Mouse (Mus musculus): Measurements from ENCODE around the gene Frmd4a.

Frmd4a gene

GRCm38 (mm10) chr2:4541330-4541729, 523.8 kb downstream of the Frmd4a start:
- ChIA-PET CTCF (no interaction called here), POLR2A (interaction anchor here in 3 of 4 experiments (0.5 to 6.6 kb wide), 19 partner anchors 8 to 108 kb away, joined by 3 to 54 read pairs (median 6); no protein-coding TSS in a partner anchor)

- CTCF ChIA-PET = no interaction called here
- POLR2A ChIA-PET = interaction anchor here in 3 of 4 experiments (0.5 to 6.6 kb wide), 19 partner anchors 7 to 140 kb away, joined by 3 to 54 read pairs (median 5); no protein-coding TSS in a partner anchor
These were observed 524.5 kb downstream of the Frmd4a start for GRCm38 (mm10) chr2:4541844-4542628.

- ChIA-PET CTCF (interaction anchor here in 1 of 4 experiments (0.5 kb wide), 1 partner anchor 32 kb away, joined by 4 read pairs; no protein-coding TSS in a partner anchor), POLR2A (interaction anchor here in 2 of 4 experiments (0.7 to 6.6 kb wide), 12 partner anchors 7 to 141 kb away, joined by 3 to 52 read pairs (median 5); no protein-coding TSS in a partner anchor)
These were observed 525.3 kb downstream of the Frmd4a start for GRCm38 (mm10) chr2:4542629-4543416.

GRCm38 (mm10) chr2:4543417-4543775, 525.9 kb downstream of the Frmd4a start:
- CTCF ChIA-PET = interaction anchor here in 1 of 4 experiments (0.5 kb wide), 1 partner anchor 33 kb away, joined by 4 read pairs; no protein-coding TSS in a partner anchor

GRCm38 (mm10) chr2:4544360-4544759, 526.8 kb downstream of the Frmd4a start:
- ChIA-PET CTCF (no interaction called here), POLR2A (interaction anchor here in 2 of 4 experiments (1.0 to 1.2 kb wide), 3 partner anchors 17 to 57 kb away, joined by 3 to 4 read pairs (median 3); no protein-coding TSS in a partner anchor)

More at GRCm38 (mm10) chr2:4543417-4543775, 525.9 kb downstream of the Frmd4a start:
- POLR2A ChIA-PET = interaction anchor here in 2 of 4 experiments (0.9 to 2.5 kb wide), 7 partner anchors 15 to 58 kb away, joined by 3 to 16 read pairs (median 3); no protein-coding TSS in a partner anchor

- POLR2A ChIA-PET = interaction anchor here in 2 of 4 experiments (1.2 to 1.5 kb wide), 2 partner anchors 14 to 30 kb away, joined by 3 to 4 read pairs; no protein-coding TSS in a partner anchor
- CTCF ChIA-PET = no interaction called here
These were observed 527.7 kb downstream of the Frmd4a start for GRCm38 (mm10) chr2:4545261-4545660.

GRCm38 (mm10) chr2:4547003-4547662, 529.6 kb downstream of the Frmd4a start:
- CTCF ChIA-PET = interaction anchor here in 1 of 4 experiments (0.6 kb wide), 1 partner anchor 48 kb away, joined by 3 read pairs; no protein-coding TSS in a partner anchor
- POLR2A ChIA-PET = interaction anchor here in 2 of 4 experiments (0.6 to 6.6 kb wide), 8 partner anchors 8 to 92 kb away, joined by 3 to 100 read pairs (median 3); no protein-coding TSS in a partner anchor

- CTCF ChIA-PET = interaction anchor here in 3 of 4 experiments (0.6 to 2.1 kb wide), 3 partner anchors 25 to 52 kb away, joined by 3 to 6 read pairs (median 5); no protein-coding TSS in a partner anchor
- POLR2A ChIA-PET = interaction anchor here in 3 of 4 experiments (0.7 to 6.6 kb wide), 39 partner anchors 9 to 836 kb away, joined by 3 to 100 read pairs (median 5); partner anchors contain the start of gene Prpf18 (in 1 of the 3)
These were observed 531.8 kb downstream of the Frmd4a start for GRCm38 (mm10) chr2:4549271-4549670.

GRCm38 (mm10) chr2:4550017-4550763, 532.7 kb downstream of the Frmd4a start:
- ChIA-PET CTCF (interaction anchor here in 3 of 4 experiments (0.5 to 2.1 kb wide), 5 partner anchors 12 to 656 kb away, joined by 3 to 5 read pairs (median 4); no protein-coding TSS in a partner anchor), POLR2A (interaction anchor here in 3 of 4 experiments (0.6 to 6.6 kb wide), 43 partner anchors 9 to 333 kb away, joined by 3 to 100 read pairs (median 5); partner anchors contain the start of gene Prpf18 (in 1 of the 3))

GRCm38 (mm10) chr2:4551438-4551837, 533.9 kb downstream of the Frmd4a start:
- ChIA-PET POLR2A (interaction anchor here in 2 of 4 experiments (1.0 to 6.6 kb wide), 16 partner anchors 8 to 55 kb away, joined by 3 to 100 read pairs (median 15); no protein-coding TSS in a partner anchor), CTCF (interaction anchor here in 1 of 4 experiments (0.7 kb wide), 1 partner anchor 247 kb away, joined by 3 read pairs; no protein-coding TSS in a partner anchor)

GRCm38 (mm10) chr2:4551866-4552265, 534.3 kb downstream of the Frmd4a start:
- CTCF ChIA-PET = no interaction called here
- POLR2A ChIA-PET = interaction anchor here in 2 of 4 experiments (1.2 to 6.6 kb wide), 8 partner anchors 7 to 51 kb away, joined by 4 to 100 read pairs (median 50); no protein-coding TSS in a partner anchor

GRCm38 (mm10) chr2:4552486-4552885, 535.0 kb downstream of the Frmd4a start:
- POLR2A ChIA-PET = no interaction called here

GRCm38 (mm10) chr2:4555221-4555631, 537.7 kb downstream of the Frmd4a start:
- POLR2A ChIA-PET = interaction anchor here in 1 of 4 experiments (0.9 kb wide), 1 partner anchor 14 kb away, joined by 3 read pairs; no protein-coding TSS in a partner anchor
- CTCF ChIA-PET = no interaction called here

More at GRCm38 (mm10) chr2:4552486-4552885, 535.0 kb downstream of the Frmd4a start:
- CTCF ChIA-PET = no interaction called here

GRCm38 (mm10) chr2:4556188-4556587, 538.7 kb downstream of the Frmd4a start:
- POLR2A ChIA-PET = interaction anchor here in 3 of 4 experiments (0.8 to 8.2 kb wide), 6 partner anchors 16 to 48 kb away, joined by 4 to 173 read pairs (median 14); no protein-coding TSS in a partner anchor
- CTCF ChIA-PET = no interaction called here

- ChIA-PET POLR2A (interaction anchor here in 3 of 4 experiments (0.7 to 8.2 kb wide), 12 partner anchors 7 to 1556 kb away, joined by 3 to 173 read pairs (median 10); no protein-coding TSS in a partner anchor), CTCF (interaction anchor here in 2 of 4 experiments (0.7 to 1.5 kb wide), 2 partner anchors 12 to 58 kb away, joined by 3 to 4 read pairs; no protein-coding TSS in a partner anchor)
These were observed 539.5 kb downstream of the Frmd4a start for GRCm38 (mm10) chr2:4557028-4557427.

- ChIA-PET CTCF (interaction anchor here in 1 of 4 experiments (1.5 kb wide), 1 partner anchor 58 kb away, joined by 4 read pairs; no protein-coding TSS in a partner anchor), POLR2A (interaction anchor here in 2 of 4 experiments (0.9 to 8.2 kb wide), 11 partner anchors 7 to 47 kb away, joined by 3 to 173 read pairs (median 18); no protein-coding TSS in a partner anchor)
These were observed 539.9 kb downstream of the Frmd4a start for GRCm38 (mm10) chr2:4557466-4557865.
